Mouse (Mus musculus) CH12.LX (cell line): ENCODE measurements around the gene Arhgap44.

ENCODE experiments used
- CTCF ChIP-seq, 2 experiments: IDR thresholded peaks in 1 of 2; conservative IDR thresholded peaks in 1 of 2; 2 replicates each; pipeline ENCODE4 v1.5.1; 2011 to 2012; ENCODE audit warnings: low read depth in 2 of 2, low read length in 2 of 2, improper control_type of control experiment in 1 of 2, inconsistent platforms in 1 of 2, mild to moderate bottlenecking in 1 of 2, moderate library complexity in 1 of 2
- GABPA ChIP-seq: IDR thresholded peaks from 2 replicates; pipeline ENCODE4 v1.6.1; 2012; ENCODE audit warnings: low read depth, low read length, improper control_type of control experiment, inconsistent platforms; ENCODE audit not compliant: insufficient replicate concordance
- KAT2A ChIP-seq: IDR thresholded peaks from 2 replicates; pipeline ENCODE4 v1.6.1; 2012; ENCODE audit warnings: low read length, improper control_type of control experiment, inconsistent platforms; ENCODE audit not compliant: insufficient replicate concordance
- POLR2A ChIP-seq: IDR thresholded peaks from 2 replicates; pipeline ENCODE4 v1.6.1; 2011; ENCODE audit warnings: low read depth, mild to moderate bottlenecking, improper control_type of control experiment, low read length
- SIN3A ChIP-seq: IDR thresholded peaks from 2 replicates; pipeline ENCODE4 v1.6.1; 2012; ENCODE audit warnings: low read length, improper control_type of control experiment, inconsistent platforms
- SMC3 ChIP-seq: IDR thresholded peaks from 2 replicates; pipeline ENCODE4 v1.6.1; 2011; ENCODE audit warnings: low read depth, low read length, improper control_type of control experiment
- USF2 ChIP-seq: conservative IDR thresholded peaks from 2 replicates; pipeline ENCODE4 v1.6.1; 2011; ENCODE audit warnings: low read depth, low read length, improper control_type of control experiment
- ZC3H11A ChIP-seq: IDR thresholded peaks from 2 replicates; pipeline ENCODE4 v1.6.1; 2012; ENCODE audit warnings: low read depth, mild to moderate bottlenecking, inconsistent platforms, low read length, improper control_type of control experiment

DNA sequence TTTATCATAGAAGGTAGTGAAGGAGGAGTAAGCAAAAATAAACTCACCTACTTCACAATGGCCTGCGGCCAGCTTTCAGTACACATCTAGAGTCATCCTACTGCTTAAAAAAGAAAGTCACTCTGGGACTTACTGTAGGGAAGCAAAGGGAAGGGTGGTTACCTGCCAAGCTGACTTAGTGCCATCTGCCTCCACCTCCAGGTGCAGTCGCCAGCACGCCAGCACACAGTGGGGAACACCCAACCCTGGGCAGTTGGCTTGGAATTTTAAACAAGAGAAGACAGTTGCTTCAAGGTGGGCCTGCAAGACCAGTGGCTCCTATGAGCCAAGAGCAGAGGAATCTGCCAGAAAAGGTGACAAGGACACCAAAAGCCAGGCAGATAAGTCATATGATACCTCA lies 58.7 kb downstream of the Arhgap44 start:
- no peak for TF ChIP-seq KAT2A
- TF ChIP-seq ZC3H11A = no peak
- no peak for TF ChIP-seq CTCF (conservative IDR thresholded peaks at IDR 0.05 in 1 of 2, IDR thresholded peaks at IDR 0.05 in 1 of 2; ENCODE audit: low read depth in 2 of 2, low read length in 2 of 2)
- no peak for TF ChIP-seq POLR2A
- no peak for TF ChIP-seq SMC3
- TF ChIP-seq SIN3A = no peak
- TF ChIP-seq USF2 = no peak
- no peak for TF ChIP-seq GABPA
